Mouse (Mus musculus) olfactory bulb, adult 2 months (tissue): ENCODE measurements around the gene Gins3.

Source experiments
- CTCF ChIP-seq: fragments of 200-500 bp; IDR thresholded peaks from 2 replicates; pipeline ENCODE4 v1.5.1; 2012; ENCODE audit warnings: low read depth, mild to moderate bottlenecking, low read length, moderate library complexity; ENCODE audit not compliant: insufficient read depth
- POLR2A ChIP-seq: fragments of 200-500 bp; IDR thresholded peaks from 2 replicates; pipeline ENCODE4 v1.6.1; 2012; ENCODE audit warnings: mild to moderate bottlenecking, low read depth, low read length, moderate library complexity; ENCODE audit not compliant: insufficient read depth

GRCm38 (mm10) chr8:95657523-95657922, 24.3 kb downstream of the Gins3 start:
- TF ChIP-seq CTCF (no peak), POLR2A (no peak)
